Mouse (Mus musculus) stomach, postnatal 0 days (tissue): ENCODE measurements around the gene Pheta2.

Experiments
- CTCF ChIP-seq: IDR thresholded peaks from 2 replicates; pipeline ENCODE4 v1.5.1; 2016; ENCODE audit warnings: antibody characterized with exemption, low read depth, mild to moderate bottlenecking, moderate library complexity
- EP300 ChIP-seq: optimal IDR thresholded peaks from 2 replicates; pipeline ENCODE3; 2016; ENCODE audit warnings: antibody characterized with exemption

GRCm38 (mm10) chr15:82298764-82299561 lies 39.8 kb upstream of the Pheta2 start, which contains the start of gene Wbp2nl:
- TF ChIP-seq CTCF (no peak), EP300 (no peak)
